Mouse (Mus musculus): Measurements from ENCODE around the gene Surf1.
"Not testable (repeated sequence)": the region's sequence is repeated elsewhere in the genome, so short reads cannot be mapped to it uniquely, and the experiment has no call there.

Gene Surf1

GRCm38 (mm10) chr2:26886170-26886569 is 30.2 kb downstream of the Surf1 start:
- not testable (repeated sequence) for DNase-seq (ENCODE audit: low spot score)

GRCm38 (mm10) chr2:26885541-26885940 is 30.8 kb downstream of the Surf1 start:
- DNase-seq (ENCODE audit: low spot score), result not testable (repeated sequence)

- DNase-seq (ENCODE audit: low spot score), result no peak
These were observed 37.8 kb downstream of the Surf1 start for GRCm38 (mm10) chr2:26878571-26878970.

GRCm38 (mm10) chr2:26870666-26871065 is 45.7 kb downstream of the Surf1 start:
- no peak for DNase-seq (ENCODE audit: low spot score)

- DNase-seq (ENCODE audit: low spot score), result no peak
These were observed 51.5 kb downstream of the Surf1 start, which contains the start of gene Abo for GRCm38 (mm10) chr2:26864879-26865278. Gene Abo (minus strand): TSS chr2:26864979.
